Mouse (Mus musculus) c-Kit-positive CD71-negative TER-119-negative erythroid progenitor cells, embryonic 14.5 days (primary cell): ENCODE measurements around the gene Lgmn.
A peak's percentile ranks its signal among the peaks of the same experiment; 100 is the strongest.

Experiments used
- DNase-seq: peaks from one replicate; pipeline ENCODE4 v3.0.0-alpha.2; 2013; ENCODE audit warnings: low read depth

Gene Lgmn

GRCm38 (mm10) chr12:102391109-102391508 is 48.5 kb downstream of the Lgmn start:
- DNase-seq, result no peak

- no peak for DNase-seq
These were observed 49.6 kb downstream of the Lgmn start for GRCm38 (mm10) chr12:102390042-102390441.

GRCm38 (mm10) chr12:102387219-102387917 is 52.2 kb downstream of the Lgmn start:
- peak; percentile 77 for DNase-seq

- no peak for DNase-seq
These were observed 54.8 kb downstream of the Lgmn start for GRCm38 (mm10) chr12:102384819-102385218.

GRCm38 (mm10) chr12:102383288-102383687 is 56.3 kb downstream of the Lgmn start:
- DNase-seq, result no peak

- DNase-seq, result no peak
These were observed 57.4 kb downstream of the Lgmn start for GRCm38 (mm10) chr12:102382180-102382579.

GRCm38 (mm10) chr12:102372322-102372721 is 67.3 kb downstream of the Lgmn start:
- no peak for DNase-seq

GRCm38 (mm10) chr12:102370931-102371500 is 68.6 kb downstream of the Lgmn start:
- DNase-seq, result no peak

GRCm38 (mm10) chr12:102369488-102370235 is 70.0 kb downstream of the Lgmn start:
- DNase-seq, result no peak

- no peak for DNase-seq
These were observed 71.1 kb downstream of the Lgmn start for GRCm38 (mm10) chr12:102368556-102368955.

- DNase-seq, result no peak
These were observed 71.5 kb downstream of the Lgmn start for GRCm38 (mm10) chr12:102368066-102368465.

GRCm38 (mm10) chr12:102367075-102367474 is 72.5 kb downstream of the Lgmn start:
- DNase-seq, result no peak

GRCm38 (mm10) chr12:102366126-102366816 is 73.3 kb downstream of the Lgmn start:
- no peak for DNase-seq

GRCm38 (mm10) chr12:102365016-102365415 is 74.6 kb downstream of the Lgmn start:
- DNase-seq, result no peak

- DNase-seq, result no peak
These were observed 78.1 kb downstream of the Lgmn start for GRCm38 (mm10) chr12:102361189-102362161.

GRCm38 (mm10) chr12:102359390-102359789 is 80.2 kb downstream of the Lgmn start:
- DNase-seq, result no peak

GRCm38 (mm10) chr12:102356781-102357180 is 82.8 kb downstream of the Lgmn start:
- DNase-seq, result no peak

- no peak for DNase-seq
These were observed 83.8 kb downstream of the Lgmn start for GRCm38 (mm10) chr12:102355784-102356183.

- DNase-seq, result peak; percentile 50
These were observed 85.3 kb downstream of the Lgmn start for GRCm38 (mm10) chr12:102354126-102354984.

GRCm38 (mm10) chr12:102350997-102351396 is 88.6 kb downstream of the Lgmn start:
- no peak for DNase-seq
